Mouse (Mus musculus) left cerebral cortex, adult 11 months (tissue): Measurements from ENCODE around the gene Cldn34d.

Experiments used
- DNase-seq: peaks from one replicate; pipeline ENCODE4 v3.0.0; 2022; ENCODE audit warnings: low spot score

Cldn34d gene

GRCm38 (mm10) chrX:76602824-76603223 lies at the start of gene Cldn34d:
Gene Cldn34d, minus strand, starts transcription at chrX:76602924.
- no peak for DNase-seq

DNA sequence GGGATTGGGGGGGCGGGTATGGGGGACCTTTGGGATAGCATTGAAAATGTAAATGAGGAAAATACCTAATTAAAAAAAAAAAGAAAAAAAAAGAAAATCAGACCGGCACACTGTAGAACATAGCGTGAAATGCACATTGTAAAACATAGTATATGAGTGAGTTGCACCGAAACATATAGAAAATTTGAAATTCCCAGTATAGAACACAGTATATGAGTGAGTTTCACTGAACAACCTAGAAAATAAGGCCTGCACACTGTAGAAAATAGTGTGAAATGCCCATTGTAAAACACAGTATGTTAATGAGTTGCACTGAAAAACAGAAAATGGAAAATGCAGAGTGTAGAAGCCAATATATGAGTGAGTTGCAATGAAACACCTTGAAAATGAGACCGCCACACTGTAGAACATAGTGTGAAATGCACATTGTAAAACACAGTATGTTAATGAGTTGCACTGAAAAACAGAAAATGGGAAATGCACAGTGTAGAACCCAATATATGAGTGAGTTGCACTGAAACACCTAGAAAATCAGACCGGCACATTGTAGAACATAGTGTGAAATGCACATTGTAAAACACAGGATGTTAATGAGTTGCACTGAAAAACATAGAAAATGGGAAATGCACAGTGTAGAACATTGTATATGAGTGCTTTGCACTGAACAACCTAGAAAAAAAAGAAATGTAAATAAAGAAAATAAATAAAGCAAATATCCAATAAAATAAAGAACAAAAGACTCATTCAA lies 4.1 kb downstream of the Cldn34d start:
- DNase-seq, result no peak
